Mouse (Mus musculus) midbrain, embryonic 14.5 days (tissue): ENCODE data around the gene Sh3kbp1. TPM values are rescaled to one million over a fixed set of nuclear protein-coding genes. Genes with fewer than 3 reads are reported as not detected.

ENCODE experiments used
- ATAC-seq: fragments of 200-750 bp; cut with Nextera tagmentation; 2 replicates; pipeline ENCODE4 v1.8.0; 2017; ENCODE audit warnings: moderate number of reproducible peaks, moderate library complexity; ENCODE audit not compliant: low FRiP score, low TSS enrichment
- DNase-seq: peaks from one replicate; pipeline ENCODE4 v3.0.0-alpha.2; 2015
- H3K27ac ChIP-seq: fragments of 300-500 bp; sonication (generic); replicated peaks from 2 replicates; pipeline ENCODE4 v1.5.1; 2014; ENCODE audit warnings: mild to moderate bottlenecking, low read depth, low read length, moderate library complexity
- H3K27me3 ChIP-seq: fragments of 300-500 bp; sonication (generic); 2 replicates; pipeline ENCODE4 v1.6.1; 2014; ENCODE audit warnings: low read length, control low read depth, mixed read lengths; ENCODE audit not compliant: control insufficient read depth, insufficient read depth
- H3K36me3 ChIP-seq: fragments of 300-500 bp; sonication (generic); 2 replicates; pipeline ENCODE4 v1.6.1; 2014; ENCODE audit warnings: low read length, control low read depth; ENCODE audit not compliant: control insufficient read depth, insufficient read depth
- H3K4me1 ChIP-seq: fragments of 300-500 bp; sonication (generic); 2 replicates; pipeline ENCODE4 v1.6.1; 2014; ENCODE audit warnings: mild to moderate bottlenecking, antibody characterized with exemption, low read length, control low read depth; ENCODE audit not compliant: control insufficient read depth, insufficient read depth
- H3K4me2 ChIP-seq: fragments of 300-500 bp; sonication (generic); 2 replicates; pipeline ENCODE4 v1.6.1; 2014; ENCODE audit warnings: mild to moderate bottlenecking, low read length, moderate library complexity
- H3K4me3 ChIP-seq: fragments of 300-500 bp; sonication (generic); replicated peaks from 2 replicates; pipeline ENCODE4 v1.5.1; 2014; ENCODE audit warnings: low read depth, low read length
- H3K9ac ChIP-seq: fragments of 300-500 bp; sonication (generic); replicated peaks from 2 replicates; pipeline ENCODE4 v1.6.1; 2014; ENCODE audit warnings: mild to moderate bottlenecking, low read length, moderate library complexity
- H3K9me3 ChIP-seq: fragments of 300-500 bp; sonication (generic); 2 replicates; pipeline ENCODE4 v1.6.1; 2016; ENCODE audit warnings: low read length, control low read depth, mixed read lengths; ENCODE audit not compliant: control insufficient read depth
- WGBS: fragments of 180-500 bp; shearing (Covaris S2); extraction: QIAGEN DNeasy Blood & Tissue Kit; methylation state at CpG from one replicate; pipeline ENCODE4 v1.1.7; 2014; 5-methylcytosine and 5-hydroxymethylcytosine counted together
- polyA plus RNA-seq: library from polyadenylated mRNA; unstranded; fragments of >200 nt; fragmentation: Nextera tagmentation; extraction: Ambion mirVana; gene quantifications from 2 replicates; pipeline ENCODE4 v1.2.1, GENCODE M21; 2014

Sh3kbp1 gene
- polyA plus RNA-seq, 1 experiment from 2014 or later: 45.1 TPM

DNA sequence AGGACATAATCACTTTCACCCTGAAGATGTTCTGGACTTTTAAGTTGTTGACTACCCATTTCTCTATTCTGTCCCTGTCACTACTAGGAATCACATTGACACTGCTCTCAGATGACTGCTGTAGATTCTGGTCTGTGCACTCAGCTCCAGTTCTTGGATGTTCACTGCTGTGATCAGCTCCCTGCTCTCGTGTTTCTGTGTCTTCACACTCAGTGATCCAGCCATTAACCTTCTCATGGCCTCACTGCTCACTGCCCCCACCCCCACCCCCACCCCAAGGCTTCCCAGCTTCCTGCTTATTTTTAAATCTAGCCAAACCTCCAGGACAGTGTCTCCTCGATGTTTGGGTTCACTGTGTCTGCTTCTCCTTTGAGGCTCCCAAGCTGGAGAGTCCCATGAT, 271.0 kb downstream of the Sh3kbp1 start:
- Histone ChIP-seq H3K4me2 (no peak overlapping the region), H3K27ac (no peak overlapping the region), H3K9ac (no peak overlapping the region), H3K27me3 (no peaks in the 10 kb centered on the region), H3K36me3 (no peaks in the 10 kb centered on the region), H3K4me1 (no peaks in the 10 kb centered on the region), H3K9me3 (no peaks in the 10 kb centered on the region), H3K4me3 (no peak overlapping the region)
- 64% methylated on average over 2 of the region's 2 CpGs for WGBS
- ATAC-seq: no peak
- no peak for DNase-seq

DNA sequence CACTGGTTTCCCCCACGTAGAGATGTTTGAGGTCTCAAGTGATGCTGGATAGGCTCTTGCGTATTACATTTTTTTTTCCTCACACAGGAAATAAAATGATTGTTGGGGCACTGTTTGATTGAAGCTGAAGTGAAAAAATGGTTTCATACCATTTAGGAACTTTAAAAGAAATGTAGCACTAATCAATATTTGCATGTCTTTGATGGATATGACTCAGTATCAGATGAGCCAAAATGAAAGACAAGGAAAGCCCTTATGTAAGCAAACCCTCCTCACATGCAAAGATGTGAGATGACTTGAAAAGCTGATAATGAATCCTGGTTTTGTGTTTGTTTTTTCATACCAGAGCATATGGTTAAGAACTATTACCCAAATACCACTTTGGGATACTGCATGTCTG, 272.0 kb downstream of the Sh3kbp1 start:
- no peak for DNase-seq
- H3K4me1 ChIP-seq: no peaks in the 10 kb centered on the region
- H3K9me3 ChIP-seq: no peaks in the 10 kb centered on the region
- H3K27me3 ChIP-seq: no peaks in the 10 kb centered on the region
- H3K27ac ChIP-seq: no peak overlapping the region
- ATAC-seq: no peak
- no peak overlapping the region for H3K4me3 ChIP-seq
- no peak overlapping the region for H3K9ac ChIP-seq
- H3K4me2 ChIP-seq: no peak overlapping the region
- H3K36me3 ChIP-seq: no peaks in the 10 kb centered on the region
- 82% methylated on average over 2 of the region's 2 CpGs for WGBS

DNA sequence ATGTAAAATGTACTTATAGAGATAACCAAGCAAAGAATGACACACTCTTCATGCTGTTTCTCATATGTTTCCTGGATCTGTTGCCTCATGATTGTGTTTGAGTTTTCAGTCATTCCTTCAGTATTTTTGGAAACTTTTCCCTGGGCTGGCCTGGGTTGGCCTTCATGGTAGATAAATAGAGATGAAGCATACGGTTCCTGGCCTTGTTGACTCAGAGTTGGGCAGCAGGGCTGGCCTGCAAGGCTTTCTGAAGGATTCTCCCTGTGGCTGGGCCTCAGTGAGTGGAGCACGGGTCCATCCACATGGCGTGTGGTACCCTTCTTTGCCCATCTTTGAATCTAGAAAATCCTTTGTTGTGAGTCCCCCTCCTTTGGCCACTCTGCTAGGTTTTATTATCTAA, 276.3 kb downstream of the Sh3kbp1 start:
- no peaks in the 10 kb centered on the region for H3K36me3 ChIP-seq
- no peak for ATAC-seq
- H3K9ac ChIP-seq: no peak overlapping the region
- no peak overlapping the region for H3K4me3 ChIP-seq
- WGBS: 78% methylated on average over 3 of the region's 3 CpGs
- H3K27me3 ChIP-seq: no peaks in the 10 kb centered on the region
- H3K4me2 ChIP-seq: no peak overlapping the region
- no peak for DNase-seq
- no peak overlapping the region for H3K27ac ChIP-seq
- H3K9me3 ChIP-seq: no peaks in the 10 kb centered on the region
- no peaks in the 10 kb centered on the region for H3K4me1 ChIP-seq

DNA sequence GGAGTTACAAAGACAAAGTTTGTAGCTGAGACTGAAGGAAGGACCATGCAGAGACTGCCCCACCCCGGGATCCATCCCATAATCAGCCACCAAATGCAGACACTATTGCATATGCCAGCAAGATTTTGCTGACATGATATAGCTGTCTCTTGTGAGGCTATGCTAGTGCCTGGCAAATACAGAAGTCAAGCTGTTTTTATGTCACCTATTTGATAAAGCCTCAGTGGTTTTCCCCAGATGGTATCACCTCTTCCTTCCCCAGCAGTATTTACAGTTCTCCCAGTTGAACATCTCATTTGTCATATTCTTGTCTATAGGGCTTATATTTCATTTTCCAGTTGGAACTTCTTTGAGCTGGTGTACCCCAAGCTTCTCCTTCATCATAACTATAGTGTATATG, 280.6 kb downstream of the Sh3kbp1 start:
- H3K9ac ChIP-seq: no peak overlapping the region
- H3K27ac ChIP-seq: no peak overlapping the region
- H3K4me1 ChIP-seq: no peaks in the 10 kb centered on the region
- ATAC-seq (no peak), DNase-seq (no peak)
- no peak overlapping the region for H3K4me3 ChIP-seq
- no peaks in the 10 kb centered on the region for H3K27me3 ChIP-seq
- no peak overlapping the region for H3K4me2 ChIP-seq
- 83% methylated on average over 1 of the region's 1 CpGs for WGBS
- H3K9me3 ChIP-seq: no peaks in the 10 kb centered on the region
- no peaks in the 10 kb centered on the region for H3K36me3 ChIP-seq

DNA sequence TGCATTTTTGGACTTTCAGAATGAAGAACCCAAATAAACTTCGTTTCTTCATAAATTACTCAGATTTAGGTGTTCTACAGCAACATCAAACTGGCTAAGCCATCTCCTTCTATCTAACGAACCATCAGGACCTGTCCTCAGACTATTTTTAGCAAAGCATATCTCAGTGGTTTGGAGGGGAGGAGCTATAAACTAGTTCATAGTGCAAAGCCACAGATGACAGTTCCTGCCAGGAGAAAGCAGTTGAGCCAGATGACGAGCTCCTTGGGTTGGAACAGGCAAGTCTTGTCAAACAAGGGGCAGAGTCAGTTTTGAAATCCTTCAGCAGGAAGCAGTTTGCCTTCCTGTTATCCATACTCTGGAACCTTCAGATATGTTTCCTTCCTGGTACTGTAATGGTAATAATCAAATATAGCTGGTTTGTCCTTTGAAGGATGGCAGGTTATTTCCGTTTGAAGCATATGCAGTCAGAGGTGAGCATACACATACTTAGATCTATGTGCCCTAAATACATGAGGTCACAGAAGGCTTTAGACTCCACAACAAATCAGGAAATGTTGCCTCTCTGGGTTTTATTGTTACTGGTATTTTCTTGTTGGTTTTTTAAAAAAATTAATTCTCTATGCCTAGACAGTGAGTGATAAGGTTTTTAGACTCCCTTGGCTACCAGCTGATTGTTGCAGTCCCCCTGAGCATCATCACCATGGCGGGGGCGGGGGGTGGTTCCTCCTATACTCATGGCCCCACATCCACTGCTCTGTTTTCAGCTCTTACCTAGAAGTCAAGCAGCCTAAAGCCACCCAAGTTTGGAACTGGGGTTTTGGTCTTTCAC, 282.6 kb downstream of the Sh3kbp1 start:
- no peak overlapping the region for H3K9ac ChIP-seq
- no peak overlapping the region for H3K4me2 ChIP-seq
- WGBS: 84% methylated on average over 6 of the region's 6 CpGs
- ATAC-seq: no peak
- no peaks in the 10 kb centered on the region for H3K9me3 ChIP-seq
- H3K4me3 ChIP-seq: no peak overlapping the region
- no peak for DNase-seq
- no peaks in the 10 kb centered on the region for H3K4me1 ChIP-seq
- no peaks in the 10 kb centered on the region for H3K36me3 ChIP-seq
- no peaks in the 10 kb centered on the region for H3K27me3 ChIP-seq
- H3K27ac ChIP-seq: no peak overlapping the region

DNA sequence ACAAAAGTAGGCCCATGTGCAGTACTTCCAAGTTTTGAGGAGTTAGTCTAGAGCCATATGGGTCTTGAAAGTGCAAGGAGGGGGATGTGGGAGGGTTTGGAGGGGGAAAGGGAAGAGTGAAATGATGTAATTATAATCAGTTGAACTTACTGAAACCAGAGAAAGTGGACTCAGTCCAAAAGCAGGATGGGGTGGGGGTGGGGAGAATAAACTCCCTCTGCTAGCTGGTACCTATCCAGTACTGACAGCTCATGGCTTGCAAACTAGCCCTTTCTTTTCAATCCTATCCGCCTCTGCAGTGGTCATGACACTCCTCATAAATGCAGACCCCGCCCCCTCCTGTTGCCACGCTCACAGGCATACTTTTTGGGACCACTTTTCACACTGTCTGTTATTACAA, 283.5 kb downstream of the Sh3kbp1 start:
- Histone ChIP-seq H3K36me3 (no peaks in the 10 kb centered on the region), H3K4me1 (no peaks in the 10 kb centered on the region), H3K9ac (no peak overlapping the region), H3K9me3 (no peaks in the 10 kb centered on the region), H3K4me3 (no peak overlapping the region), H3K27me3 (no peaks in the 10 kb centered on the region), H3K4me2 (no peak overlapping the region), H3K27ac (no peak overlapping the region)
- ATAC-seq (no peak), DNase-seq (no peak)
- WGBS: 59% methylated on average over 3 of the region's 3 CpGs

DNA sequence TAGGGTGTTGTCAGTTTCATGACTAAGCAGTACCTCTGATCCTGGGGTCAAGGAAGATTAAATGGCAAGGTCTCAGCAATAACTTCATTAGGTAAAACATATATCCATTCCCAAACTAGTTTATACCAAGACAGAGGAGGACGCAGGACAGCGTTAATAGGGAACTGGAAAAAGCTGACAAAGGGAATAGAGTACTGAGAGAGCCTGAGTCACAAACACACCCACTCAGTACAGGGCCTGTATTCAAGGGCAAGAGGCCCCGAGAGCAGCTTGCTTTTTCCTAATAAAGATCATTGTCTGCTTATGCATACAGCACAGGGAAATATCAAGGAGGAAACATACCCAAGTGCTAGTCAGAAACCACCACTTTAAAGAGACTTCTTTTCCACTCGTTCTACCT, 284.5 kb downstream of the Sh3kbp1 start:
- no peak for ATAC-seq
- Histone ChIP-seq H3K4me1 (no peaks in the 10 kb centered on the region), H3K27ac (no peak overlapping the region), H3K27me3 (no peaks in the 10 kb centered on the region), H3K4me3 (no peak overlapping the region), H3K9me3 (no peaks in the 10 kb centered on the region), H3K36me3 (no peaks in the 10 kb centered on the region), H3K4me2 (no peak overlapping the region), H3K9ac (no peak overlapping the region)
- no peak for DNase-seq
- WGBS: 84% methylated on average over 4 of the region's 4 CpGs

DNA sequence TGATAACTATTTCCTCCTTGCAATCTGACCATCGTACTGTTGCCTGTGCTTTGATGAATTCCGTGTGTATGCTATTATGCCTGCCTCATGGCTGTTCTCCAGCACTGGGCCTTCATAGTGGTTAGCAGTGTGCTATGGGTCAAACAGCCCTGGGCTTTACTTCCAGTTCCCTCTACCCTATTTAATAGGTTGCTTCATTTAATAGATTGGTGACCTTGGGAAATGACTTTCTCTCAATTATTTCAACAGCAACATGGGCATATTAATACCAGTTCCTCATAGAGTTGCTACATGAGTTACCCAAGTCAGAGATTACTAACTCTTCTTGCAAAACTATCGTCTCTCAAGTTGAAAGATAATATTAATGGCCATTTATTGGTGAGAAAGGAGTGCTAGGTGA, 285.0 kb downstream of the Sh3kbp1 start:
- H3K4me3 ChIP-seq: no peak overlapping the region
- no peaks in the 10 kb centered on the region for H3K27me3 ChIP-seq
- no peak overlapping the region for H3K4me2 ChIP-seq
- H3K36me3 ChIP-seq: no peaks in the 10 kb centered on the region
- no peak overlapping the region for H3K9ac ChIP-seq
- WGBS: 77% methylated on average over 3 of the region's 3 CpGs
- no peak for DNase-seq
- no peak for ATAC-seq
- H3K9me3 ChIP-seq: no peaks in the 10 kb centered on the region
- no peak overlapping the region for H3K27ac ChIP-seq
- H3K4me1 ChIP-seq: no peaks in the 10 kb centered on the region

DNA sequence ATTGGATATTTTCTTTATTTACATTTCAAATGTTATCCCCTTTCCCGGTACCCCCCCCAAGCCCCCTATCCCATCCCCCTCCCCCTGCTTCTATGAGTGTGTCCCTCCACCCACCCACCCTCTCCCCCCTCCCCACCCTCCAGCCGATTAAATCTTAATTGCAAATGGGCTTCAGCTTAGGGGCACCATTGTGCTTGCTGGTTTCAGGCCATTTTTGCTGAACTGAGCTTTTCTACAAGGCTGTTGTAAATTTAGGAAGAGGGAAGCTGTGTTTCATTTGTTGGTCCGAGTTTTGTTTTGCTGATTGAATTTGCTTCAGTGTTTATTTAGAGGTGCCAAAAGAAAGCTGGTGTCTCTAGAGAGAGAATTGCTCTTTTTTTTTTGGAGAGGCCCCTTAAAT, 286.4 kb downstream of the Sh3kbp1 start:
- WGBS: 17% methylated on average over 3 of the region's 3 CpGs
- H3K27ac ChIP-seq: no peak overlapping the region
- no peaks in the 10 kb centered on the region for H3K36me3 ChIP-seq
- H3K4me1 ChIP-seq: no peaks in the 10 kb centered on the region
- no peak overlapping the region for H3K4me2 ChIP-seq
- no peak overlapping the region for H3K4me3 ChIP-seq
- H3K27me3 ChIP-seq: no peaks in the 10 kb centered on the region
- no peaks in the 10 kb centered on the region for H3K9me3 ChIP-seq
- peak; percentile 21 for DNase-seq
- no peak for ATAC-seq
- H3K9ac ChIP-seq: no peak overlapping the region
